Mouse (Mus musculus) frontal cortex, postnatal 14 days (tissue): ENCODE results near the gene Smad3.

Source experiments
- DNase-seq, 2 experiments: peaks; one replicate each; pipeline ENCODE4 v3.0.0; 2022; ENCODE audit warnings: low spot score in 2 of 2

Smad3 gene

GRCm38 (mm10) chr9:63699145-63699544 is 58.6 kb downstream of the Smad3 start:
- DNase-seq: no peak

- no peak for DNase-seq
Observed at GRCm38 (mm10) chr9:63698320-63699045, 59.3 kb downstream of the Smad3 start.

- no peak for DNase-seq
Observed at GRCm38 (mm10) chr9:63697606-63698005, 60.2 kb downstream of the Smad3 start.

GRCm38 (mm10) chr9:63696463-63697105 is 61.2 kb downstream of the Smad3 start:
- DNase-seq: no peak

- no peak for DNase-seq
Observed at GRCm38 (mm10) chr9:63691960-63692359, 65.8 kb downstream of the Smad3 start.

- DNase-seq: no peak
Observed at GRCm38 (mm10) chr9:63690511-63690910, 67.3 kb downstream of the Smad3 start.

- no peak for DNase-seq
Observed at GRCm38 (mm10) chr9:63687413-63688015, 70.3 kb downstream of the Smad3 start.

- DNase-seq: no peak
Observed at GRCm38 (mm10) chr9:63685352-63685751, 72.4 kb downstream of the Smad3 start.

GRCm38 (mm10) chr9:63684277-63684676 is 73.5 kb downstream of the Smad3 start:
- DNase-seq: no peak

GRCm38 (mm10) chr9:63682943-63683342 is 74.9 kb downstream of the Smad3 start:
- no peak for DNase-seq

- no peak for DNase-seq
Observed at GRCm38 (mm10) chr9:63682301-63682700, 75.5 kb downstream of the Smad3 start.

- no peak for DNase-seq
Observed at GRCm38 (mm10) chr9:63678076-63678475, 79.7 kb downstream of the Smad3 start.

GRCm38 (mm10) chr9:63677621-63678020 is 80.2 kb downstream of the Smad3 start:
- DNase-seq: no peak

GRCm38 (mm10) chr9:63674613-63675012 is 83.2 kb downstream of the Smad3 start:
- no peak for DNase-seq

GRCm38 (mm10) chr9:63673494-63673805 is 84.3 kb downstream of the Smad3 start:
- no peak for DNase-seq

- no peak for DNase-seq
Observed at GRCm38 (mm10) chr9:63672797-63673493, 84.8 kb downstream of the Smad3 start.

- DNase-seq: no peak
Observed at GRCm38 (mm10) chr9:63669816-63670215, 88.0 kb downstream of the Smad3 start.

- no peak for DNase-seq
Observed at GRCm38 (mm10) chr9:63668621-63669020, 89.2 kb downstream of the Smad3 start.

GRCm38 (mm10) chr9:63667373-63667724 is 90.4 kb downstream of the Smad3 start:
- DNase-seq: no peak

GRCm38 (mm10) chr9:63666612-63667372 is 91.0 kb downstream of the Smad3 start:
- DNase-seq: no peak

GRCm38 (mm10) chr9:63664792-63665646 is 92.8 kb downstream of the Smad3 start:
- no peak for DNase-seq
